Mouse (Mus musculus): ENCODE measurements at regions not wholly inside any gene's neighbourhood (a gene's known extent, or its start where the extent isn't known, plus 50 kb on each side); places are given as distances from the start of the nearest gene placed in this dataset.

GRCm38 (mm10) chr5:46007446-46007845 lies 150.0 kb upstream of the Lcorl start:
- H3K27me3 ChIP-seq (ENCODE audit: control insufficient read depth, insufficient read depth, low read length): no peaks in the 10 kb centered on the region
- H3K4me3 ChIP-seq (ENCODE audit: low read length): no peak overlapping the region
- no peak overlapping the region for H3K9ac ChIP-seq (ENCODE audit: low read depth, low read length)
- WGBS: 91% methylated on average over 9 of the region's 9 CpGs
- ATAC-seq (ENCODE audit: low FRiP score, low TSS enrichment): no peak
- H3K4me2 ChIP-seq (replicated peaks; ENCODE audit: low read depth, low read length): no peak overlapping the region
- no peaks in the 10 kb centered on the region for H3K9me3 ChIP-seq (ENCODE audit: control insufficient read depth, low read length)
- H3K36me3 ChIP-seq (ENCODE audit: control insufficient read depth, insufficient read depth, low read length): no peaks in the 10 kb centered on the region
- no peak overlapping the region for H3K27ac ChIP-seq (ENCODE audit: low read depth, low read length)
- H3K4me1 ChIP-seq (ENCODE audit: control insufficient read depth, insufficient read depth, low read length): no peaks in the 10 kb centered on the region

GRCm38 (mm10) chr5:46006691-46007090 lies 149.3 kb upstream of the Lcorl start:
- Histone ChIP-seq H3K9ac (ENCODE audit: low read depth, low read length) (no peak overlapping the region), H3K4me1 (ENCODE audit: control insufficient read depth, insufficient read depth, low read length) (no peaks in the 10 kb centered on the region), H3K4me2 (replicated peaks; ENCODE audit: low read depth, low read length) (no peak overlapping the region), H3K27ac (ENCODE audit: low read depth, low read length) (no peak overlapping the region), H3K4me3 (ENCODE audit: low read length) (no peak overlapping the region), H3K27me3 (ENCODE audit: control insufficient read depth, insufficient read depth, low read length) (no peaks in the 10 kb centered on the region), H3K36me3 (ENCODE audit: control insufficient read depth, insufficient read depth, low read length) (no peaks in the 10 kb centered on the region), H3K9me3 (ENCODE audit: control insufficient read depth, low read length) (no peaks in the 10 kb centered on the region)
- ATAC-seq (ENCODE audit: low FRiP score, low TSS enrichment): no peak
- 89% methylated on average over 2 of the region's 2 CpGs for WGBS

DNA sequence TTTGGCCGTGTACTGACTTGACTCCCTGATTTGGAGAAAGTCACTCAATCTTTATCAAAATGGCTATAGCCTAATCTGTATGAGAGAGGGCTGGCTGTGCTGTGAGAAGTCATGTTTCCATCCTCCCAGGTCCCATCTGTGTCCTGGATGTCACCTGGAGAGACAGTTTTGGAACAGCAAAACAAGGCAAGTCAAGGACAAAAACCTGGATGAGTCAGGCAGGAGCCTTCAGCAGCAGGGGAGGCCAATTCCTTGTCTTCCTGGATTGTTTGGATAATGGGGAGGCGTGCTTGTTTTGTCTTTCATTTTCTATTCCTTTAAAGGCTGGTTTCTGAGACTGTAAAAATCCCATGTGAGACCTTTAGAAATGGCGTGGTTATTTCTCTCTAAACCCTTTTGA lies 148.8 kb upstream of the Lcorl start:
- Histone ChIP-seq H3K9me3 (ENCODE audit: control insufficient read depth, low read length) (no peaks in the 10 kb centered on the region), H3K9ac (ENCODE audit: low read depth, low read length) (no peak overlapping the region), H3K36me3 (ENCODE audit: control insufficient read depth, insufficient read depth, low read length) (no peaks in the 10 kb centered on the region), H3K4me2 (replicated peaks; ENCODE audit: low read depth, low read length) (no peak overlapping the region), H3K27me3 (ENCODE audit: control insufficient read depth, insufficient read depth, low read length) (no peaks in the 10 kb centered on the region), H3K4me3 (ENCODE audit: low read length) (no peak overlapping the region), H3K4me1 (ENCODE audit: control insufficient read depth, insufficient read depth, low read length) (no peaks in the 10 kb centered on the region), H3K27ac (ENCODE audit: low read depth, low read length) (no peak overlapping the region)
- WGBS: 79% methylated on average over 3 of the region's 3 CpGs
- no peak for ATAC-seq (ENCODE audit: low FRiP score, low TSS enrichment)

- H3K9ac ChIP-seq (ENCODE audit: low read depth, low read length): no peak overlapping the region
- no peaks in the 10 kb centered on the region for H3K36me3 ChIP-seq (ENCODE audit: control insufficient read depth, insufficient read depth, low read length)
- H3K4me3 ChIP-seq (ENCODE audit: low read length): no peak overlapping the region
- H3K27ac ChIP-seq (ENCODE audit: low read depth, low read length): no peak overlapping the region
- no peak for ATAC-seq (ENCODE audit: low FRiP score, low TSS enrichment)
- no peaks in the 10 kb centered on the region for H3K9me3 ChIP-seq (ENCODE audit: control insufficient read depth, low read length)
- H3K27me3 ChIP-seq (ENCODE audit: control insufficient read depth, insufficient read depth, low read length): no peaks in the 10 kb centered on the region
- H3K4me1 ChIP-seq (ENCODE audit: control insufficient read depth, insufficient read depth, low read length): no peaks in the 10 kb centered on the region
- WGBS: 79% methylated on average over 1 of the region's 1 CpGs
- no peak overlapping the region for H3K4me2 ChIP-seq (replicated peaks; ENCODE audit: low read depth, low read length)
Observed at GRCm38 (mm10) chr5:46005631-46006030, 148.2 kb upstream of the Lcorl start.

DNA sequence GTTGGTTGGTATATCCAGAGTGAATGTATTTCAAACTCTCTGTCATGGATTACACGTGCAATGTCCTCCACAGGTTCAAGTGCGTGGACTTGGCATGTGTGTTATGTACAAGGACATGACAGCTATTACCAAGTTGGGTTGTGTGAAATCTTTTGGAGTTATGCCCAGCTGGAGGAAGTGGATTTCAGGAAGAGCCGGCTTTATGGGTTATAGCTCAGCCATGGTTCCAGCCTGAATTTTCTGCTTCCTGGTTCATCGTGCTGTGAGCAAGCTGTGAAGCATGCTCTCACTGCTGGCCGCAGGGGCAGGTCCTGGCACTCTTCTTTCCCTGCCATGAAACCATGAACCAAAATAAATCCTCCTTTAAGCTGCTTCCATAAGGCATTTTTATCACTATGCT lies 144.6 kb upstream of the Lcorl start:
- WGBS: 84% methylated on average over 5 of the region's 5 CpGs
- Histone ChIP-seq H3K4me2 (replicated peaks; ENCODE audit: low read depth, low read length) (no peak overlapping the region), H3K4me1 (ENCODE audit: control insufficient read depth, insufficient read depth, low read length) (no peaks in the 10 kb centered on the region), H3K9ac (ENCODE audit: low read depth, low read length) (no peak overlapping the region), H3K9me3 (ENCODE audit: control insufficient read depth, low read length) (no peaks in the 10 kb centered on the region), H3K4me3 (ENCODE audit: low read length) (no peak overlapping the region), H3K27me3 (ENCODE audit: control insufficient read depth, insufficient read depth, low read length) (no peaks in the 10 kb centered on the region), H3K27ac (ENCODE audit: low read depth, low read length) (no peak overlapping the region), H3K36me3 (ENCODE audit: control insufficient read depth, insufficient read depth, low read length) (no peaks in the 10 kb centered on the region)
- ATAC-seq (ENCODE audit: low FRiP score, low TSS enrichment): no peak

DNA sequence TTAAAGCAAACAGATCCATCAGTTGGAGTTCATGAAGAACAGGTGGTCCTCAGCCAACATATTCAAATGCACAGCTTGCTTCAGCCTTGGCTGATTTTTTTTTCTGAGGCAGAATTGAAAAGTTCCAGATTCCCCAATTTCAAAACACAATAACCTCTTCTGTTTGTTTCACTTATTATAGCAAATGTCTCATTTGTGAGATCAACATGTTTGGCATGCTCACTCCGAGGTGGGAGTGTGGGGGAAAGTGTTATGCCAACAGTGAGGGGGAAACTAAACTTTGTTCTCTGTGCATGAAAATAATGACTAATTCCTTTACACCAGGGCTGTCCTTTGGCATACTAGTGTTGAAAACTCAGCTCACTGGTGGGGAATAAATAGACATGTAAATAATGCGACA lies 100.4 kb upstream of the Lcorl start:
- Histone ChIP-seq H3K4me2 (replicated peaks; ENCODE audit: low read depth, low read length) (no peak overlapping the region), H3K9ac (ENCODE audit: low read depth, low read length) (no peak overlapping the region), H3K4me1 (ENCODE audit: control insufficient read depth, insufficient read depth, low read length) (no peaks in the 10 kb centered on the region), H3K4me3 (ENCODE audit: low read length) (no peak overlapping the region), H3K36me3 (ENCODE audit: control insufficient read depth, insufficient read depth, low read length) (no peaks in the 10 kb centered on the region), H3K27ac (ENCODE audit: low read depth, low read length) (no peak overlapping the region), H3K27me3 (ENCODE audit: control insufficient read depth, insufficient read depth, low read length) (no peaks in the 10 kb centered on the region), H3K9me3 (ENCODE audit: control insufficient read depth, low read length) (no peaks in the 10 kb centered on the region)
- ATAC-seq (ENCODE audit: low FRiP score, low TSS enrichment): no peak
- WGBS: 89% methylated on average over 2 of the region's 2 CpGs

- ATAC-seq (ENCODE audit: low FRiP score, low TSS enrichment): no peak
- no peak overlapping the region for H3K27ac ChIP-seq (ENCODE audit: low read depth, low read length)
- no peak overlapping the region for H3K4me2 ChIP-seq (replicated peaks; ENCODE audit: low read depth, low read length)
- H3K4me1 ChIP-seq (ENCODE audit: control insufficient read depth, insufficient read depth, low read length): no peaks in the 10 kb centered on the region
- H3K36me3 ChIP-seq (ENCODE audit: control insufficient read depth, insufficient read depth, low read length): no peaks in the 10 kb centered on the region
- 93% methylated on average over 3 of the region's 3 CpGs for WGBS
- H3K27me3 ChIP-seq (ENCODE audit: control insufficient read depth, insufficient read depth, low read length): no peaks in the 10 kb centered on the region
- no peak overlapping the region for H3K4me3 ChIP-seq (ENCODE audit: low read length)
- no peaks in the 10 kb centered on the region for H3K9me3 ChIP-seq (ENCODE audit: control insufficient read depth, low read length)
- no peak overlapping the region for H3K9ac ChIP-seq (ENCODE audit: low read depth, low read length)
Observed at GRCm38 (mm10) chr5:45943970-45944369, 86.6 kb upstream of the Lcorl start.

- 77% methylated on average over 4 of the region's 4 CpGs for WGBS
- H3K4me3 ChIP-seq (ENCODE audit: low read length): no peak overlapping the region
- no peaks in the 10 kb centered on the region for H3K9me3 ChIP-seq (ENCODE audit: control insufficient read depth, low read length)
- ATAC-seq (ENCODE audit: low FRiP score, low TSS enrichment): no peak
- no peak overlapping the region for H3K4me2 ChIP-seq (replicated peaks; ENCODE audit: low read depth, low read length)
- H3K36me3 ChIP-seq (ENCODE audit: control insufficient read depth, insufficient read depth, low read length): no peaks in the 10 kb centered on the region
- no peaks in the 10 kb centered on the region for H3K27me3 ChIP-seq (ENCODE audit: control insufficient read depth, insufficient read depth, low read length)
- H3K9ac ChIP-seq (ENCODE audit: low read depth, low read length): no peak overlapping the region
- H3K4me1 ChIP-seq (ENCODE audit: control insufficient read depth, insufficient read depth, low read length): no peaks in the 10 kb centered on the region
- no peak overlapping the region for H3K27ac ChIP-seq (ENCODE audit: low read depth, low read length)
Observed at GRCm38 (mm10) chr5:45932970-45933369, 75.6 kb upstream of the Lcorl start.

DNA sequence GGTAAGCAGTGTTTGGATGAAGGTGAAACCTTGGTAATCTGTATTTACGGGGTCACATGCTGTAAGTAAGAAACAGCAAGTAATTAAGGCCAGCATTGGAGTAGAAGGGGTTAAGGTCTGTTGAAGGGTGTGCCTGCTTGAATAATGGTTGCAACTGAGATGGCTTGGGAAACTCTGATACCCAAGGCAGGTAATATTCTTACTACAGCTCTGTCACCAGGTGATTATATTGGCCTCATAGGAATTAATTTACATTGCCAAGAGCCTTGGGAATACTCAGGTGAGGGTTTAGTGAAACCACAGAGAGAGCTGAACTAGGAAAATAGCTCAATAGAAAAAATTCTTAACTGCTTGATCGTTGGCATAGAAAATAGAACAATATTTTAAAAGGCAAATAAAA lies 73.8 kb upstream of the Lcorl start:
- Histone ChIP-seq H3K4me2 (replicated peaks; ENCODE audit: low read depth, low read length) (no peak overlapping the region), H3K27me3 (ENCODE audit: control insufficient read depth, insufficient read depth, low read length) (no peaks in the 10 kb centered on the region), H3K27ac (ENCODE audit: low read depth, low read length) (no peak overlapping the region), H3K9ac (ENCODE audit: low read depth, low read length) (no peak overlapping the region), H3K36me3 (ENCODE audit: control insufficient read depth, insufficient read depth, low read length) (no peaks in the 10 kb centered on the region), H3K9me3 (ENCODE audit: control insufficient read depth, low read length) (no peaks in the 10 kb centered on the region), H3K4me1 (ENCODE audit: control insufficient read depth, insufficient read depth, low read length) (no peaks in the 10 kb centered on the region), H3K4me3 (ENCODE audit: low read length) (no peak overlapping the region)
- ATAC-seq (ENCODE audit: low FRiP score, low TSS enrichment): no peak
- 81% methylated on average over 2 of the region's 2 CpGs for WGBS

Measured in kidney, embryonic 14.5 days (tissue).